Mouse (Mus musculus) lung, adult 18-20 months (tissue): Measurements from ENCODE around the gene Olfr3.

Experiments used
- DNase-seq, 2 experiments: peaks; one replicate each; pipeline ENCODE4 v3.0.0; 2022; ENCODE audit warnings: mixed read lengths in 2 of 2

Olfr3 gene

GRCm38 (mm10) chr2:36816932-36817331, at the start of gene Olfr3:
TSS of gene Olfr3 (minus strand) at chr2:36817032.
- DNase-seq: no peak

- no peak for DNase-seq
Observed at GRCm38 (mm10) chr2:36862560-36862959, 45.7 kb upstream of the Olfr3 start, which contains the start of gene Olfr351. TSS of gene Olfr351 (minus strand) at chr2:36862660.

GRCm38 (mm10) chr2:36846010-36846409, 29.2 kb upstream of the Olfr3 start, which contains the start of gene Olfr350:
TSS of gene Olfr350 (plus strand) at chr2:36846310.
- DNase-seq: no peak

- no peak for DNase-seq
Observed at GRCm38 (mm10) chr2:36790238-36790637, 26.6 kb downstream of the Olfr3 start, which contains the start of gene Olfr50. TSS of gene Olfr50 (plus strand) at chr2:36790538.

GRCm38 (mm10) chr2:36783976-36784375, 32.9 kb downstream of the Olfr3 start, which contains the start of gene Olfr348:
TSS of gene Olfr348 (plus strand) at chr2:36784276.
- no peak for DNase-seq
